Mouse (Mus musculus): ENCODE data around the gene Alox8.

DNA sequence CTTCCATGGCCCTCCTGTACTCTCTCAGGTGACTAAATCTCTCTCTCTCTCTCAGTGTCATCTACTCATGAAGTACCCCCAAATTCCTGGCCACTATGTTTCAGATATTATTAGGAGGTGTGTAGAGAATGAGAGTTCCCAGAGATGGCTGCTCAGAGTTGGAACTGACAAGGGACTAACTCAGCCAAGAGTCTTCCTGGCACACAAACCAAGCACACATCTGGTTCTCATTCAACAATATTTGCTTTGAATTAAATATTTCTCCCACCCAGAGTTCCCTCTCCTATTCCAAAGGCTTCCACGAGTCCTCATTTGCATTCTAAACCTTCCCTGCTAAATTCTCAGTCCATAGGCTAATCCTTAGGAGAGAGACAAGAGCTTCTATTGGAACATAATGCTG lies 28.1 kb upstream of the Alox8 start:
- TF ChIP-seq POLR2A (IDR thresholded peaks at IDR 0.05; ENCODE audit: insufficient read depth, low read depth, low read length) (no peak), CTCF (IDR thresholded peaks at IDR 0.05; ENCODE audit: insufficient read depth, low read depth, low read length) (no peak)
